Mouse (Mus musculus): ENCODE data around the gene Sema3a.
"Not testable (repeated sequence)": the region's sequence is repeated elsewhere in the genome, so short reads cannot be mapped to it uniquely, and the experiment has no call there.

Sema3a gene

DNA sequence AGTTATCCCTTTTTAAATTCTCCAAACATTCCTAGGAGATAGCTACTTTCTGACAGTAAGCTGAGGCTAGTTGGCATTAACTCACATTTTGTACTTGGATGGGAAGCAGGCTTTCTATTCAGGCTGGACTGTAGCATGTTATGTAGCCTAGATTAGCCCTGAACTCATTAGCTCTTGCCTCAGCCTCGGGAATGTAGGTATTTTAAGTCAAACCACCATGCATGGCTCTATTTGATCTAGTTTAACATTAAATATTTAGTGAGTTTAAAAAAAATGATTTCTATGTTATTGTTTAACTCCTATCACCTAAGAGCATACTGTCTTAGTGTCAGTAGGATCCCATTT is 423.0 kb downstream of the Sema3a start:
- no peak for DNase-seq (ENCODE audit: low read depth, low spot score)

DNA sequence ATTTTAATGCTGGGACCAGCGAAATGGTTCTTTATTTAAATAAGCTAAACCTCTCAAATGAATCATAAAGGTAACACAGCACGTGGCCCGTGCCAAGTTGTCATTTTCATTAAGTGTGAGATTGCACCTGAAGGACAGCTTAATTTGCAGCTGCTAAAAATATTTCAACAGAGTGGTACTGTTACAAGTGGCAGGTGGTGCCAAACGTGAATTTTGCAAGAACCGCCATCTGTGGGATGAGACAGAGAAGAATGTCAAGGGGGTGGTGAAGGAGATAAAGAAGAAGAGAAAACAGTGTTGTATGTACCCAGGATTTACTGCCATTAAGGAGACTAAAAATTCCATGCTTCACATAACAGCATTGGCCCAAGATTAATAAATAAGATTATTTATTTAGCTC is 423.9 kb downstream of the Sema3a start:
- DNase-seq (ENCODE audit: low read depth, low spot score): no peak

DNA sequence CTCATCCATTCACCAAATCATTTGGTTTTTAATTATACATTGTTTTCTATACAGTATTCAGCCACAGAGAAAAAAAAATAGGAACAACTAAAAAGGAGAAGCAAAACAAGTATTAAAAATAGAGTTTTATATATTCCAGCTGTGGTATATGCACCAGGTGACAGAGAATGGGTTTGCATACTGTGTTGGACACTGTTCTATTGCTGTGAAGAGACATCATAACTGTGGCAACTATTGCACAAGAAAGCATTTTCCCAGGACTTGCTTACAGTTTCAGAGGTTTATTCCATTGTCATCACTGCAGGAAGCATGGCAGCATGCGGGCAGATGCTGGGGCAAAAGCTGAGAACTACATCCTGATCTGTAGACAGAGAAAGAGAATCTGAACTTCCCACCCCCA is 425.7 kb downstream of the Sema3a start:
- no peak for DNase-seq (ENCODE audit: low read depth, low spot score)

DNA sequence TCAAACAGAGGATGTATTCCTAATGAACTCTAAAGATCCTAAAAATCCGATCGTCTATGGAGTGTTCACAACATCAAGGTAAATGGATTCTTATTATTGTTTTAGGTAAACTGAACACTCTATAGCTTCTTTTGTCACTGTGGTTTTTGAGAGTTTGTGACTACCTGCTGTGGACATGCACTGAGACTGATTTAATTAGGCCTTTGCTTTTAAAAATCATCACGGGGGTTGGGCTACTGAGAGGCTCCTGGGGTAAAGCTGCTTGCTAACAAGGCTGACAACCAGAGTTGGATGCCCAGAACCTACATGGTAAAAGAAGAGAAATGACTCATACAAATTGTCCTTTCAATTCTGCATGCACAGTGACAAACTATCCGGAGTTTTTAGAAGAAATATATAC is 432.0 kb downstream of the Sema3a start:
- DNase-seq (ENCODE audit: low read depth, low spot score): no peak

DNA sequence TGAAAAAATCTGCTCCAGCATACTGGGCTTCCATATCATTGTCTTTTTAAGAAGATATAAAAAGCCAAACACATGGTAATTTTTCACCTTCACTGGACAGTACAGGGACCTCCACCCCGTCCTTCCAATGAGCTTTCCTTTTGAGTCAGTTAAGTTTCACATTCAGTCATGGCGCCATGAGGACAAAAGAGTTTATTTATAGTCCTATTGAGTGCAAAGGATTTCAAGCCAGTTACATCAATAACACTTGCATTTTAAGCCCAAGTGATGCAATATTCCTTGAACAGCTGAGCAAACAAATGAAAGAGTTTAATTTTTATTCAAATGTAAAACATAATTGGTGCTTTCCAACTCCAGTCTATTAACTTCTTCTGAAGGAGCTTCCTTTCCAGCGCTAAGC is 448.7 kb downstream of the Sema3a start:
- DNase-seq (ENCODE audit: low read depth, low spot score): no peak

DNA sequence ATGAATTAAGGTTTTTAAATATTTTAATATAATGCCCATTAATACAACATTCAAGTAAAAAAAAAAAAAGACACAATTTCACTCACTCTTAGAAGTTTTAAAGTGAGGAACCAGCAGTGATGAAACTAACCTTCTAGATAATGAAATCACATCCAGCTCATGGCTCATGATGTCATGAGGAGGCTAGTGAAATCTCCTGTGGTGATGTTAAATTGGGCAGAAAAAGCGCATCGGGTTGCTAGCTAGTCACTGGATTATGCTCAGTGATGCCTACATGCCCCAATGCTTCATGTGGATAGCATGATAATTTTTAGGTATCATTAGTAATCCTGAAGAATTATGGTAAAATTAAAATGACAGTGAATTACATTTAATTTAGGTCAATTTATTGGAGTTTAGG is 453.9 kb downstream of the Sema3a start:
- DNase-seq (ENCODE audit: low read depth, low spot score): no peak

DNA sequence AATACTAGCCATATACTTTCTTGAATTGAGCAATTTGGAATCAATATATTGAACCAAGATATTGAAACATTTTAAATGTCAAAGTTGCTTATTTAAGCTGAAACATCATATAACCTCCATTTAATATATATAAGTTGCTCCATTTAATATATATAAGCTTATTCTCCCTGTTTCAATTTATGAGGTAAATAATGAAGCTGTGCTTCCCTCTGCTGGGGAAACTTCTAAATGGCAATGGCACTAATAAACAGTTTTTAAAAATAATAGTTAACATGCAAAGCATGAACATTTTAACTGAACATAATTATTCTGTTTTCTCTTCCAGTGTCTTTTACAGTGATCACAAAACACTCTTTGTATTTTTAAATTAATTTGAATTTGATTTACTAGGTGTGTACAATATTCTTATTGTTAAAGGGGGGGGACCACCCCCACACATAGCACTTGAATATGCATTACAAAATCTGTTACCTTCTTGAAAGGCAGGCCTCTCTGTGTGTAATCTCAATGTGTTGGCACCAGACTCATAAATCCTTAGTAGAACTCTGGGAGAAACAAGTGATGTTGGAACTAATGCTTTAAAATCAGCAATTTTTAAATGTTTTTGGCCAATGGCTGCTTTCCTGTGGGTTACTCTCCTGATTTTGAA is 460.5 kb downstream of the Sema3a start:
- DNase-seq (ENCODE audit: low read depth, low spot score): peak; percentile 22

DNA sequence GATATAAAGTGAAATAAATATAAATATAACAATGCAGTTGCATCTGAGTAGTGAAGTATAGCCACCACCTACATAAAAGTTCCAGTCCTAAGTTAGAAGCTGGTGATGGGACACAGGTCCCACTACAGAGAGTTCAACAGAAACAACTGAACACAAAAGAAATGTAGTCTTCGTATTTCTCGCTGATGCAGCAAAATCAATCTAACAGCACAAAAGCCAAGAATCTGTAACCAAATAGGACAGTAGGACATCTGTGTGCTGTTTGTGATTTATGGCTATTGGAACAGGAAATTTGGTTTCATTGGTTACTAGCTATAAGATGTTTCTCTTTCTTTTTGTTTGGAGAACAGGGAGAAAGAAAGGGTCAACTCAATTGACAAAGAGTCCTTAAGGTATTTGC is 469.2 kb downstream of the Sema3a start:
- no peak for DNase-seq (ENCODE audit: low read depth, low spot score)

DNA sequence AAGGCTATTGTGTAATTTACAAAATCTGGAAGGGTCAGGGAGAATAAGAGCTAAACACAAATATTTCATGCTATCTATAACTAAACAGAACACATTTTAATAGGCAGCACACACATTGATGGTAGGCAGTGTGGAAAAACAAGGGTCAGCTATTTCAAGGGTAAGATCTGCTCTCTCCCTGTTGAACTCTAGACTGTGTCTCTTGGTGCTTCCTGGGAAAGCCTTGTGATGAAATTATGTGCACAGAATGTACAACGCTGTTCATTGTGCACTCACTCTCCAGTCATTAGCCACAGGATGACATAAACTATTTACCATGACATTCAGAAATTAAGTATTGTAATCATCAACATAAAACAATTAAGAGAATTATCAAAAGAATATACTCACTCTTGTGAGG is 486.4 kb downstream of the Sema3a start:
- no peak for DNase-seq (ENCODE audit: low read depth, low spot score)

DNA sequence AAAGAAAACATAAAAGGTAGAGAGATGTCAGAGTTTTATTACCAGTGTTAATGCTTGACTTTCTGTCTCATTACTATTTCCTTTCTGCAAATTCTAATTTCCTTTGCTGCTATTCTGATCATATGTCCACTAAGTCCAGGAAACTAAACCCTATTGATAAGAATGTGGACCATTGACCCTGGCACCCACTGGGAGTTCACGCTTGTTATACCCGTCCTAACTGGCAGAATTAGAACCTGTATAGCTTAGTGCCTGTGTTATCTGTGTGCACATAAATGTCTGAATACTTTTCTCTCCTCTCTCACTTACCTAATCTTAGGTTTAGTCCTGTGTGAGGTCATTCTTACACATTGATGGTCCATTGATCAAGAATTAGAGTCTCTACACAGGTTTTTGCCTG is 486.9 kb downstream of the Sema3a start:
- DNase-seq (ENCODE audit: low read depth, low spot score): no peak

DNA sequence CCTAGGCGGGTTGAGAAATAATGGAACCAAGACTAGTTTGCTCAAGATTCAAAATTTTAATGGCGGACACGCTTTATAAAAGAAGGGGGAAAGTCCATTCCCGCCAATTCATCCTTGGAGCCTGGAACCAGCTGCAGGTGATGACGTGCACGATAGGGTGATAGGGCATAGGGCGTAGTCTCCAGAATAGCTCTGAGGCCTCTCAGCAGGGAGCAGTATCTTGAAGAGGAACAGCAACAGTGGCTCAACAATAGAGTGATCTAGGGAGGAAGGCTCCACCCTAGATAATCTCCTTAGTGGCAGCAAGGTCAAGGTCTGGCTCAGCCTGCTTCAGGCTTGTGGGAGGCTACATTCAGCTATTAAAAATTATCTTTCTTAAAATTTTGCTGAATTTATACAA is 489.4 kb downstream of the Sema3a start:
- not testable (repeated sequence) for DNase-seq (ENCODE audit: low read depth, low spot score)

DNA sequence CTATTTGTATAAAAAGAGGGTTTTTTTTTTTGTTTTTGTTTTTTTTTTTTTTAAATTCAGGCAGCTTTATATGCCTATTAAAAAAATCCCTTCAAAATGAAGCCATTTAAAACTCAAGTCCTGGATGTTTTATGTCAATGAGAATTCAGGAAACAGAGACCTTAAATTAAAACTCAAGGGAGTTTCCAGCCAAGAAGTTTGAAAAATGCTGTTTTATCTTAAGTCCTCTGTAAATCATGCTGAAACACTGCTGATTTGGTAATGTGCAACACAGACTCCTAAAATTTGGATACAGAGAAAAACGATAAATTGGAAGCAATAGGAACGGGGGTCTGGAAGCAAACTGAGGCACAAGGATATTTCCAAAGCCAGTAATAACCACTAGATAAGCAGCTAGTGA is 490.7 kb downstream of the Sema3a start:
- no peak for DNase-seq (ENCODE audit: low read depth, low spot score)

DNA sequence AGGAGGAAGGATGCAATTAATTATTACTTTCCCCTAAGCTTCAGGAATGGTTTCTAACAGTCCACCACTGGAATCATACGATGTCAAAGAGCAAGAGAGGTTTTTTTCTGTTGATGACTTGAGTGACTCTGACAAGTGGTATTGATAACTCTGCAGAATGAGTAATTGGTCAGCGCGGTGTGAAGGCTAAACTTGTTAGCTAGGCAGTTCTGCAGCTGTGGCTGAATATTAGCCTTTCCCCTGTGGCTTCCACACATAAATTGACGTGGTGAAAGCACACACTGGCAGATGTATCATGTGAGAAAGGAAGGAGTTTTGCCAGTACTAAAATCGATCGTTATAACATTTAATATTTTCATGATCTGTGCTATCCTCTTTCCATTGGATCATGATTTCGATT is 497.4 kb downstream of the Sema3a start:
- DNase-seq (ENCODE audit: low read depth, low spot score): no peak

DNA sequence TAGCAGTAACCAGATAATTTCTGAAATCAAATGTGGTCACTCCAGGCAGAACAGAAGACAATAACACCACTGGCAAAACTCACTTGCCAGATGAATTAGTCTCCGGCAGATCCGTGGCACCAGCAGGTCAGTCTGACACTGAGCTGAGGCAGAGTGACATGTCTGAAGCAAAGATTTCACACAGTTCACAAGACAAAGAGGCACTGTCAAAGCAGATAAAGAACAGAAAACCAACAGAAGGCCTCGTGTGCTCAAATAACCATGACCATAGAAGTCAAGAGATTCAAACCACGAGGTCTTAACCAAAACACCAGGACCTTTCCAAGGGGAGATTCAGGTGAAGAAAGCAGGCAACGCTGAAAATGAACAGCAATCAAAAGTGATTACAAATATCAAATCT is 499.5 kb downstream of the Sema3a start:
- no peak for DNase-seq (ENCODE audit: low read depth, low spot score)

DNA sequence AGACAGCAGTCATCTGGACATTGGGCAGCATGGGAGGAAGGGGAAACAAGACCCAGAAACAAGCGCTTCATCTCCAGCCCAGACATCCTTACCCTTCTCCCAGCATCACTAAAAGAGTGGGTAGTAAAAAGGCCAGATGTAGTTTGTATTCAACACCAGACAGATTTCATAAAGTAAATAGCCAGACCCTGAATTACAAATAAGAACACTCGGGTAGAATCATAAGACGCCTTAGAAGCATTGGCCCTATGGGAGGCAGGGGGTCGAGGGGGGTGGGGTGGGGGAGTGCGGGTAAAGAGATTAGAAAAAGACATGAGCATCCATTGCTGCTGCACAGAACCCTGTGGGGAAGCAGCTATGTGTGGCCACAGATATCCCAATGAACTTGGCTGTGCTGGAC is 500.9 kb downstream of the Sema3a start:
- no peak for DNase-seq (ENCODE audit: low read depth, low spot score)

DNA sequence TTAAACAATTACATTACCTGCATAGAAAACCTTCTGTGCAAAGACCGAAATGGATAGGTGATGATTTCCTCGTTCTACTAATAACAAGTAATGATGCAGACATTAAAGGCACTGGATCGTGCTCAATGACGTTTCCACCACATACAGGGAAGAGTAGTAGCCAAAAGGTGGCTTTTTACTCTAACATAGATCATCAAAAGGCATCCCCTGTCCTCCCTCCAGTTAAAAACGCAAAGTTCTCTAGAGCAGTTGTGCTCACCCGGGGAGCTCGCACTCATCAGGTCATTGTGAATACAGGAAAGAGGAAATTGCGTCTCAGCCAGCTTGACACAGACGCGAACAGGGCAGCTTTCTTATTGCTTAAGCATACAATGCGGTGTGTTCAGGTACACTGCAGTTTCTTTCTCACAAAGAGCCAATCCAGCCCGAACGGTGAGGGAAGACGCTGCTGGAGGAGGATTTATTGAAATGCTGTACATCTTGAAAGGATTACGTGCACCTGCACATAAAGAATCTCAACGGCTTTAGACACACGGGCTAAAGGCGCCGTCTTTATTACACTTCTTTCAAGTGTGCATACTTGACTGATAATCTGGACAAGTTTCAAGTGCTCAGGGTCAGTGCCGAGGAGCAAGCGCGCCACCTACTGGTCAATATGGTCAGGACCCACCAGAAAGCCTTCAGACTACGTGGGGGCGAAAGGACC is 503.5 kb downstream of the Sema3a start:
- peak; percentile 67 for DNase-seq (ENCODE audit: low read depth, low spot score)

DNA sequence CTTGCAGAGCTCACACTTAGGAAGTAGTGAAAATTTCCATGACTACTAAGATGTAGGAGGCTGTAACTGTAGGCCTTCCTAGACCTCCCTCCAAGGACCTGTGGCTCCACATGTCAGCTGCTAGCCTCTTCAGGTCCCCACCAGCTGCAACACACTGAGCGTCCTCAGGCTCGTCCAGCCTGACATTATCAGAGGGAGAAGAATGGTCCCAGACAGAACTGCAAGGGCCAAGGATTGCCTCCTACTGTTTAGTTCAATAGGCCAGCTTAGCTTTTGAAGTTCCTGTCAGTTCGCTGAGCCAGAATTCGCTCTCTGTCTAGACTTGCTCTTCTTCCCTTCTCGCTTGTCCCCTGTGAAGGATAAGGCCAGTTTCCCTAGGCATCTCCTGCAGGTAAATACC is 504.7 kb downstream of the Sema3a start:
- no peak for DNase-seq (ENCODE audit: low read depth, low spot score)

DNA sequence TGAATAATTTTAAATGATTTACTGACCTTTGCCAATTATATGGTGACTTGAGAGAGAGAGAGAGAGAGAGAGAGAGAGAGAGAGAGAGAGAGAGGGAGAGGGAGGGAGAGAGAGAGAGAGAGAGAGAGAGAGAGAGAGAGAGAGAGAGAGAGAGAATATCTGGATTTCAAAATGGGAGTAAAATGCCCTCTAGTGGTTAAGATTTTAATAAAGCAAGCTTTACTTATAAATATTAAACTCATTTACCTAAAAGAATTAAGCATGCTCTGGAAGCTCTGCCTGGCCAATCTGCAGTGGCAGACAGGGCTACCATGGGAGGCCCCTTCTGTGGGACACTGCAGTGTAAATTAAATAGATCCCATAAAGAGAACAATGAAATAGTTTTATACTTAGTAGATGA is 505.5 kb downstream of the Sema3a start:
- no peak for DNase-seq (ENCODE audit: low read depth, low spot score)

DNA sequence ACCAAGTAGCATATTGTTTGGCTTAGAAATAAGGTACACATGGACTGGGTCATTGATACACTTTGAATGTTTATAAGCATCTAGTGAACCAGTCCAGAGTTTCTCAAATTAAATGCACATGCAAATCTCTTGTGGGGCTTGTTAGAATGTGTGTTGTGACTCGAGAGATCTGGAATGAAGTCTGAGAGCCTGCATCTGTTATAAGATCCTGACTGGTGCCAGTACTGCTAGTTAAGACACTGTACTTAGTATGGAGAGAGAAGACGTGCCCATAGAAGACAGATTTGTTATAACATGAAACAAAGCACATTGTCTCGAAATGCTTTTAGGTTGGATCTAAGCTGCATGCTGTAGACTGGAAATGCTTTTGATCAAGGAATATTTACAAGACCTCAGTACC is 511.0 kb downstream of the Sema3a start:
- no peak for DNase-seq (ENCODE audit: low read depth, low spot score)
